Mouse (Mus musculus) left cerebral cortex, postnatal 36 days (tissue): Measurements from ENCODE around the gene Gnai3. TPM values are rescaled to one million over a fixed set of nuclear protein-coding genes. Genes with fewer than 3 reads are reported as not detected.

Experiments
- DNase-seq, 2 experiments: peaks; one replicate each; pipeline ENCODE4 v3.0.0; 2021 to 2022; ENCODE audit warnings: low spot score in 2 of 2, mixed read lengths in 1 of 2
- intact Hi-C: fragments of 180-260 bp; cut with DNase I; formaldehyde crosslinking; loops from one replicate; pipeline ENCODE4 v1.15.1; 2025
- total RNA-seq, 2 experiments: library from RNA; stranded (reverse); gene quantifications; 2 replicates each; pipeline ENCODE4 v1.2.3; 2021

Gene Gnai3
- total RNA-seq, 2 experiments from 2014 or later = 26.9 to 27.0 TPM

GRCm38 (mm10) chr3:108088842-108089380, 57.0 kb downstream of the Gnai3 start:
- DNase-seq = no peak
- intact Hi-C loops = loop anchor here (5.0 kb wide), 1 partner anchor 58 kb away; the partner anchor contains the start of gene Gnai3

GRCm38 (mm10) chr3:108087329-108087728, 58.6 kb downstream of the Gnai3 start:
- DNase-seq = no peak
- intact Hi-C loops = loop anchor here (5.0 kb wide), 1 partner anchor 60 kb away; the partner anchor contains the start of gene Gnai3

- DNase-seq = no peak
These were observed 59.4 kb downstream of the Gnai3 start, which contains the start of gene Ampd2 for GRCm38 (mm10) chr3:108086470-108086979. Gene Ampd2 (minus strand): TSS chr3:108086651.

GRCm38 (mm10) chr3:108085721-108086469, 60.1 kb downstream of the Gnai3 start:
- intact Hi-C loops = loop anchor here (5.0 kb wide), 1 partner anchor 61 kb away; the partner anchor contains the start of gene Gnai3
- peak; percentile 45 to 66 for DNase-seq

More at GRCm38 (mm10) chr3:108086470-108086979, 59.4 kb downstream of the Gnai3 start, which contains the start of gene Ampd2:
- intact Hi-C loops = loop anchor here (5.0 kb wide), 1 partner anchor 61 kb away; the partner anchor contains the start of gene Gnai3

GRCm38 (mm10) chr3:108085281-108085720, 60.6 kb downstream of the Gnai3 start:
- DNase-seq = peak; percentile 86 to 87
- intact Hi-C loops = loop anchor here (5.0 kb wide), 1 partner anchor 62 kb away; the partner anchor contains the start of gene Gnai3

GRCm38 (mm10) chr3:108084767-108085270, 61.1 kb downstream of the Gnai3 start:
- no peak for DNase-seq
- intact Hi-C loops = loop anchor here (5.0 kb wide), 2 partner anchors 62 to 127 kb away; partner anchors contain the start of genes Atxn7l2 and Gnai3

GRCm38 (mm10) chr3:108083904-108084407, 62.0 kb downstream of the Gnai3 start:
- intact Hi-C loops = loop anchor here (5.0 kb wide), 1 partner anchor 128 kb away; the partner anchor contains the start of gene Atxn7l2
- no peak for DNase-seq

GRCm38 (mm10) chr3:108083161-108083560, 62.8 kb downstream of the Gnai3 start:
- intact Hi-C loops = loop anchor here (5.0 kb wide), 1 partner anchor 129 kb away; the partner anchor contains the start of gene Atxn7l2
- no peak for DNase-seq

- intact Hi-C loops = loop anchor here (5.0 kb wide), 1 partner anchor 130 kb away; the partner anchor contains the start of gene Atxn7l2
- no peak for DNase-seq
These were observed 63.6 kb downstream of the Gnai3 start for GRCm38 (mm10) chr3:108082251-108082875.

- intact Hi-C loops = loop anchor here (5.0 kb wide), 1 partner anchor 131 kb away; the partner anchor contains the start of gene Atxn7l2
- DNase-seq = no peak
These were observed 64.3 kb downstream of the Gnai3 start for GRCm38 (mm10) chr3:108081681-108082080.

GRCm38 (mm10) chr3:108076836-108077235, 69.1 kb downstream of the Gnai3 start:
- intact Hi-C loops = no loop called here
- DNase-seq = no peak

- intact Hi-C loops = loop anchor here (5.0 kb wide), 1 partner anchor 44 kb away; no protein-coding TSS in a partner anchor
- DNase-seq = no peak
These were observed 72.9 kb downstream of the Gnai3 start for GRCm38 (mm10) chr3:108072983-108073569.

- intact Hi-C loops = loop anchor here (1.0 to 5.0 kb wide), 2 partner anchors 47 to 78 kb away; no protein-coding TSS in a partner anchor
- DNase-seq = peak; percentile 56 to 60
These were observed 75.4 kb downstream of the Gnai3 start for GRCm38 (mm10) chr3:108070295-108071293.

GRCm38 (mm10) chr3:108069231-108069870, 76.6 kb downstream of the Gnai3 start:
- DNase-seq = no peak
- intact Hi-C loops = loop anchor here (10.0 kb wide), 1 partner anchor 375 kb away; the partner anchor contains the start of gene Ahcyl1

- DNase-seq = no peak
- intact Hi-C loops = loop anchor here (10.0 kb wide), 1 partner anchor 374 kb away; the partner anchor contains the start of gene Ahcyl1
These were observed 77.1 kb downstream of the Gnai3 start for GRCm38 (mm10) chr3:108068826-108069225.

GRCm38 (mm10) chr3:108067370-108067934, 78.5 kb downstream of the Gnai3 start:
- intact Hi-C loops = loop anchor here (10.0 kb wide), 1 partner anchor 373 kb away; the partner anchor contains the start of gene Ahcyl1

More at GRCm38 (mm10) chr3:108067370-108067934, 78.5 kb downstream of the Gnai3 start:
- DNase-seq = no peak
